Mouse (Mus musculus): ENCODE results near the gene Vmn2r62.
"Not testable (repeated sequence)": the region's sequence is repeated elsewhere in the genome, so short reads cannot be mapped to it uniquely, and the experiment has no call there.

DNA sequence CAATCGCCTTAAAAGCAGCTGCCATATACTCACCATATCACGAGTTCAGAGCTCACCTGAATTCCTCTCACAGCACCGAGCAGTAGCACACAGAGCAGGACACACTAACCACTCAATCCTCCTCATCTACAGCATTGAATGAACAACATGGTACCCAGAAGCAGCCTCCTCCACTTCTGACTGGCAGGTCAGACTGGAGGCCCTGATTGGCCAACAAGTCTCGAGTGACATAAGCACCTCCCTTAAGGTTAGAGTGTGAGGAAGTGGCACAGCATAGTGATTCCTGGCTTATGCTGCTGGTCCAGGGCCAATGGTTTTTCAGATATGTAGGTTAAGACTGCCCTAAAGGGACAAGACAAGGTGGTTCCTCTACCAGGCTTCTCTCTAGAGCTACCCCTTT, 66.4 kb downstream of the Vmn2r62 start, which contains the start of gene Gm17067:
- TF ChIP-seq CTCF (IDR thresholded peaks at IDR 0.05; ENCODE audit: control insufficient read depth, insufficient read depth, insufficient replicate concordance, low read depth, low read length); POLR2A (IDR thresholded peaks at IDR 0.05; ENCODE audit: control insufficient read depth, low read depth, low read length): not testable (repeated sequence)
